Comparison of ENCODE assay signal across 9 mouse cellular contexts in genomic region chr11:88614527-88615305, GRCm38 (mm10).
DNase-seq lines count a peak whose midpoint lies in the region; ATAC-seq lines count a peak whose summit lies in the region.
"Had no signal": no experiment of that assay in that cellular context is flagged by ENCODE, and none has a peak within 500 bp of the region (broad histone marks: within the 10 kb centered on the region; RNA-seq: fewer than 3 reads in every experiment).

No protein-coding gene starts in this region.

- no peaks in the 10 kb centered on the region for H3K27me3 ChIP-seq in neural tube, embryonic 15.5 days (replicated peaks)
- H3K27me3 ChIP-seq in intestine, embryonic 16.5 days (replicated peaks; ENCODE audit: control insufficient read depth, insufficient read depth, low read length) = no peaks in the 10 kb centered on the region
- H3K27me3 ChIP-seq in stomach, embryonic 14.5 days (ENCODE audit: control insufficient read depth, insufficient read depth, low read length) = no peaks in the 10 kb centered on the region
- H3K27me3 ChIP-seq in midbrain, embryonic 13.5 days = no peaks in the 10 kb centered on the region

- H3K36me3 ChIP-seq in neural tube, embryonic 15.5 days = no peaks in the 10 kb centered on the region
- no peaks in the 10 kb centered on the region for H3K36me3 ChIP-seq in intestine, embryonic 16.5 days (ENCODE audit: control insufficient read depth, insufficient read depth, low read length)
- no peaks in the 10 kb centered on the region for H3K36me3 ChIP-seq in stomach, embryonic 14.5 days (ENCODE audit: control insufficient read depth, insufficient read depth, low read length)
- H3K36me3 ChIP-seq in midbrain, embryonic 13.5 days = 0 out of 2 replicates have a peak, but pooled peaks cover 2% of the 10 kb centered on the region

- H3K4me2 ChIP-seq in neural tube, embryonic 15.5 days = no peak overlapping the region
- H3K4me2 ChIP-seq in intestine, embryonic 16.5 days (ENCODE audit: low read depth, low read length) = no peak overlapping the region
- H3K4me2 ChIP-seq in stomach, embryonic 14.5 days (replicated peaks; ENCODE audit: low read depth, low read length) = 0 out of 2 replicates have a peak overlapping the region, but pooled peaks have one; percentile 5
- H3K4me2 ChIP-seq in midbrain, embryonic 13.5 days (replicated peaks) = no peak overlapping the region

- no peak overlapping the region for H3K9ac ChIP-seq in neural tube, embryonic 15.5 days (replicated peaks)
- H3K9ac ChIP-seq in intestine, embryonic 16.5 days (ENCODE audit: low read depth, low read length) = no peak overlapping the region
- no peak overlapping the region for H3K9ac ChIP-seq in stomach, embryonic 14.5 days (replicated peaks; ENCODE audit: low read depth, low read length)
- no peak overlapping the region for H3K9ac ChIP-seq in midbrain, embryonic 13.5 days (replicated peaks)

- DNase-seq in heart, adult 11 months = peak; percentile 81
- no peak for DNase-seq in heart, postnatal 4 days
- no peak for DNase-seq in neural tube, embryonic 10.5 days (ENCODE audit: extremely low spot score, low spot score)
- no peak for DNase-seq in adrenal gland, adult 2 months
- DNase-seq: cerebellum, adult 18-20 months had no signal

- no peaks in the 10 kb centered on the region for H3K9me3 ChIP-seq in neural tube, embryonic 15.5 days (replicated peaks)
- no peaks in the 10 kb centered on the region for H3K9me3 ChIP-seq in intestine, embryonic 16.5 days (ENCODE audit: control insufficient read depth, low read length)
- no peaks in the 10 kb centered on the region for H3K9me3 ChIP-seq in stomach, embryonic 14.5 days (ENCODE audit: control insufficient read depth, low read depth, low read length)
- H3K9me3 ChIP-seq in midbrain, embryonic 13.5 days = no peaks in the 10 kb centered on the region

- ATAC-seq in neural tube, embryonic 15.5 days (ENCODE audit: low FRiP score) = no peak
- peak; percentile 42; the same call in 1 of the 2 replicates for ATAC-seq in intestine, embryonic 16.5 days
- ATAC-seq in stomach, embryonic 14.5 days (ENCODE audit: insufficient number of reproducible peaks, insufficient read depth, low FRiP score, low read depth) = peak; percentile 39; the same call in 1 of the 2 replicates
- no peak for ATAC-seq in midbrain, embryonic 13.5 days

- H3K4me3 ChIP-seq in neural tube, embryonic 15.5 days (replicated peaks) = no peak overlapping the region
- no peak overlapping the region for H3K4me3 ChIP-seq in intestine, embryonic 16.5 days (ENCODE audit: low read length)
- no peak overlapping the region for H3K4me3 ChIP-seq in stomach, embryonic 14.5 days (ENCODE audit: low read depth, low read length)
- H3K4me3 ChIP-seq in midbrain, embryonic 13.5 days (replicated peaks) = no peak overlapping the region

- WGBS in neural tube, embryonic 15.5 days = 89% methylated on average over 11 of the region's 11 CpGs
- 67% methylated on average over 11 of the region's 11 CpGs for WGBS in intestine, embryonic 16.5 days
- WGBS in stomach, embryonic 14.5 days = 60% methylated on average over 11 of the region's 11 CpGs
- 92% methylated on average over 11 of the region's 11 CpGs for WGBS in midbrain, embryonic 13.5 days

- H3K4me1 ChIP-seq in neural tube, embryonic 15.5 days = peaks cover 49% of the 10 kb centered on the region
- H3K4me1 ChIP-seq in intestine, embryonic 16.5 days (ENCODE audit: control insufficient read depth, insufficient read depth, low read length) = peaks cover 48% of the 10 kb centered on the region
- peaks cover 31% of the 10 kb centered on the region for H3K4me1 ChIP-seq in stomach, embryonic 14.5 days (ENCODE audit: control insufficient read depth, insufficient read depth, low read length)
- peaks cover 52% of the 10 kb centered on the region for H3K4me1 ChIP-seq in midbrain, embryonic 13.5 days (replicated peaks)

- H3K27ac ChIP-seq in neural tube, embryonic 15.5 days (replicated peaks) = peak overlapping the region; percentile 56; the same call in 1 of the 2 replicates
- peak overlapping the region; percentile 73 for H3K27ac ChIP-seq in intestine, embryonic 16.5 days (ENCODE audit: low read length)
- peak overlapping the region; percentile 83 for H3K27ac ChIP-seq in stomach, embryonic 14.5 days (ENCODE audit: low read length)
- H3K27ac ChIP-seq in midbrain, embryonic 13.5 days = no peak overlapping the region

Comparison
In these comparisons a context has a peak if more than half of its experiments do, and no peak if none do; other contexts are left out.
1. ATAC-seq: peak in intestine, embryonic 16.5 days (single experiment) and stomach, embryonic 14.5 days (single experiment); none in neural tube, embryonic 15.5 days (single experiment) and midbrain, embryonic 13.5 days (single experiment).